Mouse (Mus musculus): ENCODE data around the gene Gpr152. TPM values are rescaled to one million over a fixed set of nuclear protein-coding genes. Genes with fewer than 3 reads are reported as not detected.

Gpr152 gene
- polyA plus RNA-seq, 1 experiment from 2014 or later, result not detected

- H3K27me3 ChIP-seq (ENCODE audit: control insufficient read depth, insufficient read depth, low read length), result no peaks in the 10 kb centered on the region
- WGBS, result 78% methylated on average over 5 of the region's 5 CpGs
- no peak for ATAC-seq (ENCODE audit: insufficient number of reproducible peaks, insufficient read depth, low FRiP score, low read depth)
- no peaks in the 10 kb centered on the region for H3K9me3 ChIP-seq (ENCODE audit: control insufficient read depth, low read depth, low read length)
- no peak overlapping the region for H3K9ac ChIP-seq (replicated peaks; ENCODE audit: low read depth, low read length)
- no peak overlapping the region for H3K4me3 ChIP-seq (ENCODE audit: low read depth, low read length)
- H3K4me1 ChIP-seq (ENCODE audit: control insufficient read depth, insufficient read depth, low read length), result no peaks in the 10 kb centered on the region
- peaks cover 17% of the 10 kb centered on the region for H3K36me3 ChIP-seq (ENCODE audit: control insufficient read depth, insufficient read depth, low read length)
- no peak overlapping the region for H3K4me2 ChIP-seq (replicated peaks; ENCODE audit: low read depth, low read length)
- no peak overlapping the region for H3K27ac ChIP-seq (ENCODE audit: low read length)
These were observed 3.1 kb upstream of the Gpr152 start for GRCm38 (mm10) chr19:4136463-4136862.

GRCm38 (mm10) chr19:4137913-4138312 lies 1.7 kb upstream of the Gpr152 start:
- Histone ChIP-seq H3K9me3 (ENCODE audit: control insufficient read depth, low read depth, low read length) (no peaks in the 10 kb centered on the region), H3K27me3 (ENCODE audit: control insufficient read depth, insufficient read depth, low read length) (no peaks in the 10 kb centered on the region), H3K36me3 (ENCODE audit: control insufficient read depth, insufficient read depth, low read length) (peaks cover 4% of the 10 kb centered on the region; the same call in 1 of the 2 replicates), H3K4me3 (ENCODE audit: low read depth, low read length) (no peak overlapping the region), H3K4me1 (ENCODE audit: control insufficient read depth, insufficient read depth, low read length) (no peaks in the 10 kb centered on the region), H3K4me2 (replicated peaks; ENCODE audit: low read depth, low read length) (no peak overlapping the region), H3K9ac (replicated peaks; ENCODE audit: low read depth, low read length) (no peak overlapping the region), H3K27ac (ENCODE audit: low read length) (no peak overlapping the region)
- 79% methylated on average over 5 of the region's 5 CpGs for WGBS
- ATAC-seq (ENCODE audit: insufficient number of reproducible peaks, insufficient read depth, low FRiP score, low read depth), result no peak

- H3K4me2 ChIP-seq (replicated peaks; ENCODE audit: low read depth, low read length), result no peak overlapping the region
- H3K9me3 ChIP-seq (ENCODE audit: control insufficient read depth, low read depth, low read length), result no peaks in the 10 kb centered on the region
- no peaks in the 10 kb centered on the region for H3K4me1 ChIP-seq (ENCODE audit: control insufficient read depth, insufficient read depth, low read length)
- no peak for ATAC-seq (ENCODE audit: insufficient number of reproducible peaks, insufficient read depth, low FRiP score, low read depth)
- no peak overlapping the region for H3K27ac ChIP-seq (ENCODE audit: low read length)
- 71% methylated on average over 6 of the region's 6 CpGs for WGBS
- H3K27me3 ChIP-seq (ENCODE audit: control insufficient read depth, insufficient read depth, low read length), result no peaks in the 10 kb centered on the region
- H3K9ac ChIP-seq (replicated peaks; ENCODE audit: low read depth, low read length), result no peak overlapping the region
- H3K36me3 ChIP-seq (ENCODE audit: control insufficient read depth, insufficient read depth, low read length), result no peaks in the 10 kb centered on the region
- no peak overlapping the region for H3K4me3 ChIP-seq (ENCODE audit: low read depth, low read length)
These were observed 560 bp downstream of the Gpr152 start for GRCm38 (mm10) chr19:4140147-4140546.

GRCm38 (mm10) chr19:4142416-4143173 lies 3.0 kb downstream of the Gpr152 start:
- Histone ChIP-seq H3K27me3 (ENCODE audit: control insufficient read depth, insufficient read depth, low read length) (no peaks in the 10 kb centered on the region), H3K9me3 (ENCODE audit: control insufficient read depth, low read depth, low read length) (no peaks in the 10 kb centered on the region), H3K27ac (ENCODE audit: low read length) (no peak overlapping the region), H3K4me1 (ENCODE audit: control insufficient read depth, insufficient read depth, low read length) (peaks cover under 1% of the 10 kb centered on the region; the same call in 1 of the 2 replicates), H3K9ac (replicated peaks; ENCODE audit: low read depth, low read length) (no peak overlapping the region), H3K4me3 (ENCODE audit: low read depth, low read length) (no peak overlapping the region), H3K4me2 (replicated peaks; ENCODE audit: low read depth, low read length) (no peak overlapping the region), H3K36me3 (ENCODE audit: control insufficient read depth, insufficient read depth, low read length) (no peaks in the 10 kb centered on the region)
- 90% methylated on average over 18 of the region's 18 CpGs for WGBS
- ATAC-seq (ENCODE audit: insufficient number of reproducible peaks, insufficient read depth, low FRiP score, low read depth), result no peak

- ATAC-seq (ENCODE audit: insufficient number of reproducible peaks, insufficient read depth, low FRiP score, low read depth), result no peak
- WGBS, result 79% methylated on average over 7 of the region's 7 CpGs
- Histone ChIP-seq H3K27ac (ENCODE audit: low read length) (no peak within 1 kb of the TSS), H3K36me3 (ENCODE audit: control insufficient read depth, insufficient read depth, low read length) (no peaks in the 10 kb centered on the region), H3K9me3 (ENCODE audit: control insufficient read depth, low read depth, low read length) (no peaks in the 10 kb centered on the region), H3K4me2 (replicated peaks; ENCODE audit: low read depth, low read length) (no peak within 1 kb of the TSS), H3K27me3 (ENCODE audit: control insufficient read depth, insufficient read depth, low read length) (no peaks in the 10 kb centered on the region), H3K9ac (replicated peaks; ENCODE audit: low read depth, low read length) (no peak within 1 kb of the TSS), H3K4me1 (ENCODE audit: control insufficient read depth, insufficient read depth, low read length) (peaks cover 7% of the 10 kb centered on the region; the same call in 1 of the 2 replicates), H3K4me3 (ENCODE audit: low read depth, low read length) (no peak within 1 kb of the TSS)
These were observed 4.2 kb downstream of the Gpr152 start, which contains the start of gene Cabp4 for GRCm38 (mm10) chr19:4143759-4144268. Gene Cabp4, minus strand, starts transcription at chr19:4144033.

GRCm38 (mm10) chr19:4144550-4145498 lies 5.2 kb downstream of the Gpr152 start:
- no peak for ATAC-seq (ENCODE audit: insufficient number of reproducible peaks, insufficient read depth, low FRiP score, low read depth)
- H3K27ac ChIP-seq (ENCODE audit: low read length), result no peak overlapping the region
- peaks cover 17% of the 10 kb centered on the region for H3K4me1 ChIP-seq (ENCODE audit: control insufficient read depth, insufficient read depth, low read length)
- H3K9ac ChIP-seq (replicated peaks; ENCODE audit: low read depth, low read length), result no peak overlapping the region
- no peak overlapping the region for H3K4me3 ChIP-seq (ENCODE audit: low read depth, low read length)
- peaks cover 1% of the 10 kb centered on the region; the same call in 1 of the 2 replicates for H3K36me3 ChIP-seq (ENCODE audit: control insufficient read depth, insufficient read depth, low read length)
- WGBS, result 80% methylated on average over 16 of the region's 16 CpGs
- H3K27me3 ChIP-seq (ENCODE audit: control insufficient read depth, insufficient read depth, low read length), result no peaks in the 10 kb centered on the region
- H3K4me2 ChIP-seq (replicated peaks; ENCODE audit: low read depth, low read length), result no peak overlapping the region
- no peaks in the 10 kb centered on the region for H3K9me3 ChIP-seq (ENCODE audit: control insufficient read depth, low read depth, low read length)

- no peak overlapping the region for H3K4me2 ChIP-seq (replicated peaks; ENCODE audit: low read depth, low read length)
- peaks cover 20% of the 10 kb centered on the region for H3K4me1 ChIP-seq (ENCODE audit: control insufficient read depth, insufficient read depth, low read length)
- no peak for ATAC-seq (ENCODE audit: insufficient number of reproducible peaks, insufficient read depth, low FRiP score, low read depth)
- H3K9me3 ChIP-seq (ENCODE audit: control insufficient read depth, low read depth, low read length), result no peaks in the 10 kb centered on the region
- no peak overlapping the region for H3K27ac ChIP-seq (ENCODE audit: low read length)
- H3K4me3 ChIP-seq (ENCODE audit: low read depth, low read length), result no peak overlapping the region
- no peak overlapping the region for H3K9ac ChIP-seq (replicated peaks; ENCODE audit: low read depth, low read length)
- WGBS, result 87% methylated on average over 5 of the region's 5 CpGs
- no peaks in the 10 kb centered on the region for H3K27me3 ChIP-seq (ENCODE audit: control insufficient read depth, insufficient read depth, low read length)
- peaks cover 12% of the 10 kb centered on the region for H3K36me3 ChIP-seq (ENCODE audit: control insufficient read depth, insufficient read depth, low read length)
These were observed 6.3 kb downstream of the Gpr152 start for GRCm38 (mm10) chr19:4145936-4146335.

GRCm38 (mm10) chr19:4146366-4147021 lies 6.9 kb downstream of the Gpr152 start:
- Histone ChIP-seq H3K36me3 (ENCODE audit: control insufficient read depth, insufficient read depth, low read length) (peaks cover 15% of the 10 kb centered on the region), H3K9ac (replicated peaks; ENCODE audit: low read depth, low read length) (no peak overlapping the region), H3K9me3 (ENCODE audit: control insufficient read depth, low read depth, low read length) (no peaks in the 10 kb centered on the region), H3K4me3 (ENCODE audit: low read depth, low read length) (no peak overlapping the region), H3K4me1 (ENCODE audit: control insufficient read depth, insufficient read depth, low read length) (peaks cover 20% of the 10 kb centered on the region), H3K27ac (ENCODE audit: low read length) (no peak overlapping the region), H3K27me3 (ENCODE audit: control insufficient read depth, insufficient read depth, low read length) (no peaks in the 10 kb centered on the region), H3K4me2 (replicated peaks; ENCODE audit: low read depth, low read length) (no peak overlapping the region)
- ATAC-seq (ENCODE audit: insufficient number of reproducible peaks, insufficient read depth, low FRiP score, low read depth), result no peak
- WGBS, result 61% methylated on average over 12 of the region's 12 CpGs
